Mouse (Mus musculus): ENCODE results near the gene Thsd4. TPM values are rescaled to one million over a fixed set of nuclear protein-coding genes. Genes with fewer than 3 reads are reported as not detected.

Thsd4 gene
- polyA plus RNA-seq, 1 experiment, result 0.65 TPM

DNA sequence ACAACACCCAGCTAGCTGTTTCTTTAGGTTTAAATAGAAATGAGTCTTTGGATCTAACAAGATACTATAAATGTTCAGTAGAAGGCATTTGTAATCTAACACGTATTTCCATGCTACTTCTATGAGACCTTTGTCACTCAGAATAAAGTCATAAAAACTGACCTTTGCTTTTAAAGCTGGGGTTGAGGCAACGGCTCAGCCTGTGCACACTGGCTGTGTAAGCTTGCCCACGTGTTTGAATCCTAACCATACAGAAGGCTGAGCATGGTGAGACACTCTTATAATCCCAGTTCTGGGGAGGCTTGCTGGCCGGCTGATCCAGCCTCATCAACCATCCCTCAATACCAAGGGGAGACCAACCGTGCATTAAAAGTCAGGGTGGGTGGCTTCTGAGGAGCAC is 214.4 kb downstream of the Thsd4 start:
- Histone ChIP-seq H3K9me3 (no peaks in the 10 kb centered on the region), H3K27me3 (replicated peaks) (peaks cover 60% of the 10 kb centered on the region), H3K4me3 (replicated peaks) (no peak overlapping the region), H3K4me1 (peaks cover 6% of the 10 kb centered on the region; the same call in 1 of the 2 replicates), H3K36me3 (replicated peaks; ENCODE audit: low read length) (no peaks in the 10 kb centered on the region)
- no peak for TF ChIP-seq FLI1 (IDR thresholded peaks at IDR 0.05; ENCODE audit: low read length)
- no peak for TF ChIP-seq GATA1 (IDR thresholded peaks at IDR 0.05; ENCODE audit: borderline replicate concordance, low read length)

DNA sequence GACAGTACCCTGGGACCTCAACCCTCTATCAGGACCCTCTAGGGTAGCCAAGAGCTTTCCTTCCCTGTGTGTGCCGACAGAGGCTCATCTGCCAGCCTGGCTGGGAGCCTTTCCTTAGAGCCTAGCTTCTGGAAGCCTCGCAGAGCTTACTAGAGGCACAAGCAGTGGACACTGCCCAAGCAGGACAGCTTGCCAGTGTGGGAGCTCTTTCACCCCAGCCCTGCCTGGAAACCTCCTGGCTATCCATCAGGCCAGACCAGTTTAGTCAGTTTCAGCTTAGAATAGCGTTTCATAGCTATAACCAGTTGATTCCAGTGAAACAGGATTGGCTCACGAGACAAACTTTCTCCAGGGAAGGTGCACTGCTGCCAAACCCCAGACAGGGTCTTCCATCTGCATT is 215.6 kb downstream of the Thsd4 start:
- Histone ChIP-seq H3K4me1 (no peaks in the 10 kb centered on the region), H3K4me3 (replicated peaks) (no peak overlapping the region), H3K9me3 (no peaks in the 10 kb centered on the region), H3K36me3 (replicated peaks; ENCODE audit: low read length) (no peaks in the 10 kb centered on the region), H3K27me3 (replicated peaks) (peaks cover 53% of the 10 kb centered on the region)
- TF ChIP-seq FLI1 (IDR thresholded peaks at IDR 0.05; ENCODE audit: low read length) (no peak), GATA1 (IDR thresholded peaks at IDR 0.05; ENCODE audit: borderline replicate concordance, low read length) (no peak)

DNA sequence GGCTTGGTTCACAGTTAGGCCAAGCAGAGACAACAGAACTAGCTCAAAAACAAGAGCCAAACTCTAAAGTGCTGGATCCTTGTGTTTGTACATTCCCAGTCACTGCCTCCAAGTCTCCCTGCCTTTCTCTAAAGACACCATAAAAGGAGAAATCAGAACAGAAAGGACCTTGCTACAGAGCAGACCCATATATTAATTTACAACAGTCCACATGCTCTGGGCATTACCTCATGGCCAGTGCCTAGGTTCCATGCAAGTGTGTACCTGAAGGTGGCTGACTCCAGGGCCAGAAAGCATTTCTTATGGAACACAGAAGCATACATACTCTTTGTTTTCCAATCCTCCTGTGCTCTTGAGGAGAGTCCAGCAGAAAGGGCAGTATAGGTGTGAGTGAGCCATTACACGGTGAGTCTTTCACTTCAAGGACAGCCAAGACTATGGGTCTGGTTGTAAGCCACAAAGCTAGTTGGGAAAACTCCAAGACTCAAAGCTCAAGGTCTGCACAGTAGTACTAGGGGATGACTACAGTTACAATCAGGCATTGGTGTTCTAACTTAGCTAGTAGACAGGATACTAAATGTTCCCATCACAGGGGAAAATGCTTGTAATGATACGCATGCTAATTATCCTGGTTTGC is 216.5 kb downstream of the Thsd4 start:
- Histone ChIP-seq H3K4me3 (replicated peaks) (no peak overlapping the region), H3K27me3 (replicated peaks) (peaks cover 48% of the 10 kb centered on the region), H3K4me1 (no peaks in the 10 kb centered on the region), H3K36me3 (replicated peaks; ENCODE audit: low read length) (no peaks in the 10 kb centered on the region), H3K9me3 (no peaks in the 10 kb centered on the region)
- TF ChIP-seq GATA1 (IDR thresholded peaks at IDR 0.05; ENCODE audit: borderline replicate concordance, low read length) (no peak), FLI1 (IDR thresholded peaks at IDR 0.05; ENCODE audit: low read length) (no peak)

DNA sequence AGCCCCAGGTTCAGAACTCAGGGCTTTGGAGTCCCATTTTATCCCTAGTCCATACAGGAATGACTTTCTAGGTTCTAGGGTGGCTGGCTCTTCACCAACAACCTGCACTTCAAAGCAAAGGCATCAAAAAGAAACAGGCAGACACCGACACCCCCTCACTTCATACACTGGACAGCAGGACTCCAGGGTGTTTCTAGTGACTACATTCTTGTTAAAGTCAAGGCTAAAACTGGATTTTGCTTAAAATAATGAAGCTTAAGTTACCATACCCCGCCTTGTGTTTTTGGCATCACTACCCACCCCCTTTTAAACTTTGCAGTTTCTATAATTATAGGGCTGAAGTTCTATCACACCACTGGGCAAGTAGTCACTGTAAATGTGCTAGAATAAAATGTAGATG is 225.6 kb downstream of the Thsd4 start:
- Histone ChIP-seq H3K9me3 (peaks cover 11% of the 10 kb centered on the region), H3K27me3 (replicated peaks) (peaks cover 11% of the 10 kb centered on the region), H3K4me1 (no peaks in the 10 kb centered on the region), H3K4me3 (replicated peaks) (no peak overlapping the region), H3K36me3 (replicated peaks; ENCODE audit: low read length) (no peaks in the 10 kb centered on the region)
- TF ChIP-seq FLI1 (IDR thresholded peaks at IDR 0.05; ENCODE audit: low read length), result no peak

DNA sequence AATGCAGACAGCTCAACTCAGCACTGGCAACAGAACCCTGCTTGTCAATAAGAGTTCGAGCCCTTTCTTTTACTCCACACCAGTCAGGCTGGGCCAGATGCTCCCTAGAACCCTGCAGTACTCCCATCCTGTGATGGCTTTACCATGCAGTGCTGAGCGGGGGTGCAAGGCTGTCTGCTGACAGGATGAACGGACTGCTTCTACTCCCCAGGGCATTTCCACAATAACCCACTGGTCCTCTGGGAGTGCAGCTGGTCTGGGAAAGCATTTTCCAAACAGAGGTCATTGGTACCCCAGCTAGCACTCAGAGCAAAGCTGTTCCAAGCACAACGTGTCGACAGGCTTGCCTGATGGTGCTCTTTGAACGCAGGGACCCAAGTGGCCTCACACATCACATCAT is 226.6 kb downstream of the Thsd4 start:
- Histone ChIP-seq H3K9me3 (peaks cover 11% of the 10 kb centered on the region), H3K36me3 (replicated peaks; ENCODE audit: low read length) (no peaks in the 10 kb centered on the region), H3K27me3 (replicated peaks) (peaks cover 13% of the 10 kb centered on the region), H3K4me3 (replicated peaks) (no peak overlapping the region), H3K4me1 (no peaks in the 10 kb centered on the region)
- TF ChIP-seq GATA1 (IDR thresholded peaks at IDR 0.05; ENCODE audit: borderline replicate concordance, low read length), result no peak
- TF ChIP-seq FLI1 (IDR thresholded peaks at IDR 0.05; ENCODE audit: low read length), result no peak

DNA sequence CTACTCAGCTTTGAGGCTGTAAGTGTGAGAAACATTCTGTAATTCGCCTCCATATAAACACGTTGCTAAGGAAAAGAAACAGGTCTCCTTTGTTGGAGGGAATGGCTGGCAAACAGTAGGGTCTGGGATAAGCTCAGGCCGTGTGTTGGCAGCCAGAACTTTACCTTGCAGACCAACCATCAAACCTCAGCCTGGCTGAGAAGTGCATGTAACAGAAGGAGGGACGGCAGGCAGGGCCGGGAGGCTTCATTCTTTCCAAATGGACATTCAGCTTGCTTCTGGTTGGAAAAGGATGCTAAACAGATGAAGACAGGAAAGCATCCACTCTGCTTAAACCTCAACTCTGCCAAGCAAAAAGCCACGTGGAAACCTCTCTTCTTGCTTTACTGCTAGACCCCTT is 228.7 kb downstream of the Thsd4 start:
- Histone ChIP-seq H3K36me3 (replicated peaks; ENCODE audit: low read length) (no peaks in the 10 kb centered on the region), H3K9me3 (peaks cover 4% of the 10 kb centered on the region; the same call in 1 of the 2 replicates), H3K27me3 (replicated peaks) (peaks cover 14% of the 10 kb centered on the region), H3K4me3 (replicated peaks) (no peak overlapping the region), H3K4me1 (no peaks in the 10 kb centered on the region)
- TF ChIP-seq FLI1 (IDR thresholded peaks at IDR 0.05; ENCODE audit: low read length), result no peak
- no peak for TF ChIP-seq GATA1 (IDR thresholded peaks at IDR 0.05; ENCODE audit: borderline replicate concordance, low read length)

DNA sequence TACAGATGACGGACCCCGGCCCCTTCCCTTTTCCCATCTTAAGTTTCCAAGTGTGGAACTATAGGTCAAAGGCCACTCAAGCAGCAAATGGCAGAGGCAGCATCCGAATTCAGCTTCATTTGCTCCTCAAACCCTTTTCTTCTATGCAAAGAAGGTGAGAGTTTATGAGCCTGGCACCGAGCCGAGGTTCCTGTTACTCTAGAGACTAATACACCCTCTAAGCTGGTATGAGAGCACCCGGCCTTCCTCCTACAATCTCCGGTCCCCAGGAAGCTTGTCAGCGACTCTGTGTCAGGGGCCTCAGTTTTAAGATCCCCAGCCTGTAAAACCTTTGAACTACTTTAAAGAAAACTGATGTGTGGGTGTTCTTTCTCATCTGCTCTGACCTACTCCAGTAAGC is 231.1 kb downstream of the Thsd4 start:
- Histone ChIP-seq H3K4me1 (no peaks in the 10 kb centered on the region), H3K27me3 (replicated peaks) (peaks cover 14% of the 10 kb centered on the region), H3K9me3 (peaks cover 4% of the 10 kb centered on the region; the same call in 1 of the 2 replicates), H3K36me3 (replicated peaks; ENCODE audit: low read length) (no peaks in the 10 kb centered on the region), H3K4me3 (replicated peaks) (no peak overlapping the region)
- no peak for TF ChIP-seq FLI1 (IDR thresholded peaks at IDR 0.05; ENCODE audit: low read length)
- TF ChIP-seq GATA1 (IDR thresholded peaks at IDR 0.05; ENCODE audit: borderline replicate concordance, low read length), result no peak

DNA sequence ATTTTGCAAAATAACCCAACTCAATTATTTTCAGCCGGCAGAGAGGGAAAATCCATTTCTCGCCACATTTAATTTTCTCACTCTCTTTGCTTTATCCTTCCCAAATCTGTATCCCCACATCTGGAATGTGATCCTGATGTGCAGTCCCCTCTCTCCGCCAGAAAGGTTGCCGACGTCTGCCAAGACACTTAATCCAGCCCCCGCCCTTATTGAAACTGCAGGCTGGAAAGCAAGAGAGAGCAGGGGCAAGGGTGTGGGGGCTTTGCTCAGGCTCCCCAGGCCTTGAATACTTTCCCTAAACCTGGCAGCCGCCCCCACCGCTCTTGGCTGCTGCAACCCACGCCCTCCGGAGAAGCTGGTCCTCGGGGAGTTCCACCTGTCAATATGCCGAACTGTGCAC is 233.1 kb downstream of the Thsd4 start:
- H3K4me1 ChIP-seq, result no peaks in the 10 kb centered on the region

DNA sequence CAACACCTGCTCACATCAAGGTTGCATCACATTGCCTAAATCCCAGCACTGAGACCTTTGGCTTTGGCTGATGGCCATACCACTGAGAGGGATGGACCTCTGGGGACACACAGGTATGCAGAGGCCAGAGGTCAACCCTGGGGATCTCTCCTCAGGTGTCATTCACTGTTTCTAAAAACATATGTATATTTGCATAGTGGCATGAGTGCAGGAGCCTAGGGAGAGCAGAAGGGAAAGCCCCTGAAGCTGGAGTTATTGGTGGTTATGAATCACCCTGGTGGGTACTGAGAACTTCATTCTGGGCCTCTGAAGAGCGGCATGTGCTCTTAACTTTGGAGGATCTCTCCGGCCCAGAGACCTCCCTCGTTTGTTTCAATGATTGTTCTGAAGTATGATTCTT is 235.5 kb downstream of the Thsd4 start:
- peaks cover 15% of the 10 kb centered on the region for H3K27me3 ChIP-seq (replicated peaks)
- TF ChIP-seq GATA1 (IDR thresholded peaks at IDR 0.05; ENCODE audit: borderline replicate concordance, low read length), result no peak
- no peak for TF ChIP-seq FLI1 (IDR thresholded peaks at IDR 0.05; ENCODE audit: low read length)
- H3K9me3 ChIP-seq, result peaks cover 7% of the 10 kb centered on the region; the same call in 1 of the 2 replicates
- H3K36me3 ChIP-seq (replicated peaks; ENCODE audit: low read length), result no peaks in the 10 kb centered on the region
- no peak overlapping the region for H3K4me3 ChIP-seq (replicated peaks)
- no peaks in the 10 kb centered on the region for H3K4me1 ChIP-seq

More for the DNA sequence above, 233.1 kb downstream of the Thsd4 start:
- TF ChIP-seq GATA1 (IDR thresholded peaks at IDR 0.05; ENCODE audit: borderline replicate concordance, low read length) (no peak), FLI1 (IDR thresholded peaks at IDR 0.05; ENCODE audit: low read length) (no peak)
- H3K27me3 ChIP-seq (replicated peaks), result peaks cover 16% of the 10 kb centered on the region
- H3K4me3 ChIP-seq (replicated peaks), result no peak overlapping the region
- H3K36me3 ChIP-seq (replicated peaks; ENCODE audit: low read length), result no peaks in the 10 kb centered on the region
- H3K9me3 ChIP-seq, result peaks cover 11% of the 10 kb centered on the region; the same call in 1 of the 2 replicates

DNA sequence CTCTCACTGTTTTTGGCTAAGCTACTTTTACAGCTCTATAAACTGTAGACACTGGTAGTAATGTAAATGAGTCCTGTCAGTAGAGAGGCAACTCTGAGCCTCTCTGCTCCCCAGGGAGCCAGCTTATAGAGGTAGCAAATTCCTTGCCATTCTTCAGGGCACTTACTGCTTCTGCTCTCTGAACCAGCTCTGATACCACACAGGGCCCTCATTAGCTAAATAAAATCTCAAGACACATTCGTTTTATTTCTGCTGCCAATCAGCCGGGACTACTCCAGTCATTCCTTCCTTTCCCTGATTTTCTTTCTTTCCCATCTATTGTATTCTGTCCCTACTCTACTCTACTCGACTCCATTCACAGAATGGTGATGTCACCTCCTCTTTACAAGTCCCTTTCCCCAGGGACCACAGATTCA is 236.8 kb downstream of the Thsd4 start:
- TF ChIP-seq GATA1 (IDR thresholded peaks at IDR 0.05; ENCODE audit: borderline replicate concordance, low read length), result no peak
- TF ChIP-seq FLI1 (IDR thresholded peaks at IDR 0.05; ENCODE audit: low read length), result no peak
- Histone ChIP-seq H3K9me3 (peaks cover 7% of the 10 kb centered on the region; the same call in 1 of the 2 replicates), H3K4me1 (peaks cover under 1% of the 10 kb centered on the region), H3K4me3 (replicated peaks) (no peak overlapping the region), H3K36me3 (replicated peaks; ENCODE audit: low read length) (no peaks in the 10 kb centered on the region), H3K27me3 (replicated peaks) (peaks cover 15% of the 10 kb centered on the region)
